Mouse (Mus musculus): ENCODE data around the gene Gas6. TPM values are rescaled to one million over a fixed set of nuclear protein-coding genes. Genes with fewer than 3 reads are reported as not detected.

Gene Gas6
- total and polyA plus RNA-seq, 3 experiments = not detected

- Histone ChIP-seq H3K9ac (ENCODE audit: control insufficient read depth, low read depth, low read length, poor library complexity, severe bottlenecking) (no peak overlapping the region), H3K27me3 (ENCODE audit: control insufficient read depth in 1 of 2, insufficient read depth in 2 of 2, low read length in 2 of 2) (no peaks in the 10 kb centered on the region), H3K9me3 (replicated peaks; ENCODE audit: insufficient read depth, low read length) (no peaks in the 10 kb centered on the region), H3K4me3 (ENCODE audit: control insufficient read depth in 1 of 2, insufficient read depth in 1 of 2, low read depth in 2 of 2, low read length in 2 of 2) (no peak overlapping the region), H3K27ac (ENCODE audit: control insufficient read depth, low read depth, low read length) (no peak overlapping the region), H3K4me1 (ENCODE audit: control insufficient read depth in 1 of 2, insufficient read depth in 2 of 2, low read length in 2 of 2) (peaks cover 2 to 11% of the 10 kb centered on the region in 2 experiments; a peak in 3 of 4 replicates), H3K79me2 (ENCODE audit: control insufficient read depth, insufficient read depth, low read length, poor library complexity) (no peaks in the 10 kb centered on the region), H3K36me3 (ENCODE audit: control insufficient read depth in 1 of 2, insufficient read depth in 2 of 2, low read length in 2 of 2) (peaks cover 0 to 7% of the 10 kb centered on the region in 2 experiments; a peak in 2 of 4 replicates)
- no peak for DNase-seq (ENCODE audit: low read depth, low spot score)
- no peak for TF ChIP-seq ZNF384 (IDR thresholded peaks at IDR 0.05; ENCODE audit: low read depth, low read length)
- TF ChIP-seq SMC3 (IDR thresholded peaks at IDR 0.05; ENCODE audit: low read depth, low read length) = peak; percentile 15; the same call in 1 of the 2 replicates
- peak; percentile 28 to 47 (median 39) for TF ChIP-seq CTCF (IDR thresholded peaks at IDR 0.05 in 2 of 3, conservative IDR thresholded peaks at IDR 0.05 in 1 of 3; ENCODE audit: control insufficient read depth in 1 of 3, insufficient read depth in 1 of 3, low read depth in 2 of 3, low read length in 3 of 3, poor library complexity in 1 of 3, severe bottlenecking in 1 of 3)
Observed at GRCm38 (mm10) chr8:13475892-13476291, 18.4 kb downstream of the Gas6 start.

GRCm38 (mm10) chr8:13472284-13472683 is 22.0 kb downstream of the Gas6 start:
- Histone ChIP-seq H3K9me3 (replicated peaks; ENCODE audit: insufficient read depth, low read length) (no peaks in the 10 kb centered on the region), H3K79me2 (ENCODE audit: control insufficient read depth, insufficient read depth, low read length, poor library complexity) (no peaks in the 10 kb centered on the region), H3K27ac (ENCODE audit: control insufficient read depth, low read depth, low read length) (peak overlapping the region; percentile 21; the same call in 1 of the 2 replicates), H3K4me3 (ENCODE audit: control insufficient read depth in 1 of 2, insufficient read depth in 1 of 2, low read depth in 2 of 2, low read length in 2 of 2) (no peak overlapping the region; a peak in 1 of 4 replicates), H3K36me3 (ENCODE audit: control insufficient read depth in 1 of 2, insufficient read depth in 2 of 2, low read length in 2 of 2) (peaks cover 0 to 7% of the 10 kb centered on the region in 2 experiments; a peak in 2 of 4 replicates), H3K27me3 (ENCODE audit: control insufficient read depth in 1 of 2, insufficient read depth in 2 of 2, low read length in 2 of 2) (no peaks in the 10 kb centered on the region), H3K9ac (ENCODE audit: control insufficient read depth, low read depth, low read length, poor library complexity, severe bottlenecking) (peak overlapping the region; percentile 55), H3K4me1 (ENCODE audit: control insufficient read depth in 1 of 2, insufficient read depth in 2 of 2, low read length in 2 of 2) (peaks cover 2 to 11% of the 10 kb centered on the region in 2 experiments; a peak in 3 of 4 replicates)
- DNase-seq (ENCODE audit: low read depth, low spot score) = peak; percentile 91
- peak; percentile 54; the same call in 1 of the 2 replicates for TF ChIP-seq MYC (IDR thresholded peaks at IDR 0.05; ENCODE audit: low read depth, low read length)
- no peak for TF ChIP-seq ELF1 (IDR thresholded peaks at IDR 0.05; ENCODE audit: low read depth, low read length)
- TF ChIP-seq SIN3A (IDR thresholded peaks at IDR 0.05; ENCODE audit: low read length) = peak; percentile 71; the same call in 1 of the 2 replicates
- TF ChIP-seq ETS1 (IDR thresholded peaks at IDR 0.05; ENCODE audit: low read depth, low read length) = peak; percentile 78
- no peak for TF ChIP-seq ZNF384 (IDR thresholded peaks at IDR 0.05; ENCODE audit: low read depth, low read length)
- no peak for TF ChIP-seq JUND (IDR thresholded peaks at IDR 0.05; ENCODE audit: low read depth, low read length)
- TF ChIP-seq SMC3 (IDR thresholded peaks at IDR 0.05; ENCODE audit: low read depth, low read length) = 0 out of 2 replicates have a peak, but pooled peaks have one; percentile 9
- TF ChIP-seq CHD2 (IDR thresholded peaks at IDR 0.05; ENCODE audit: low read length) = no peak
- peak; percentile 96 for TF ChIP-seq MAX (IDR thresholded peaks at IDR 0.05; ENCODE audit: low read length)
- peak; percentile 74; the same call in 1 of the 2 replicates for TF ChIP-seq MXI1 (IDR thresholded peaks at IDR 0.05; ENCODE audit: low read depth, low read length)
- peak; percentile 24; the same call in 1 of the 2 replicates for TF ChIP-seq TCF12 (IDR thresholded peaks at IDR 0.05; ENCODE audit: low read depth, low read length)
- TF ChIP-seq NELFE (IDR thresholded peaks at IDR 0.05; ENCODE audit: low read depth, low read length) = no peak
- no peak for TF ChIP-seq TBP (IDR thresholded peaks at IDR 0.05; ENCODE audit: low read depth, low read length)
- peak; percentile 60 for TF ChIP-seq GATA1 (IDR thresholded peaks at IDR 0.05; ENCODE audit: low read depth, low read length)
- TF ChIP-seq BHLHE40 (IDR thresholded peaks at IDR 0.05; ENCODE audit: borderline replicate concordance, low read depth, low read length) = peak; percentile 89
- TF ChIP-seq USF1 (IDR thresholded peaks at IDR 0.05; ENCODE audit: low read depth, low read length) = peak; percentile 94
- peak; percentile 37 to 71; a peak in 3 of 4 replicates for TF ChIP-seq USF2 (IDR thresholded peaks at IDR 0.05; ENCODE audit: borderline replicate concordance in 1 of 2, insufficient read depth in 1 of 2, low read depth in 1 of 2, low read length in 2 of 2)

All from MEL (cell line).